Mouse (Mus musculus) liver, embryonic 13.5 days (tissue): Measurements from ENCODE around the gene Adamts1. TPM values are rescaled to one million over a fixed set of nuclear protein-coding genes. Genes with fewer than 3 reads are reported as not detected.

Source experiments
- ATAC-seq: fragments of 200-750 bp; cut with Nextera tagmentation; 2 replicates; pipeline ENCODE4 v1.8.0; 2017; ENCODE audit warnings: low read depth, mild to moderate bottlenecking, moderate number of reproducible peaks, moderate library complexity
- DNase-seq: peaks from one replicate; pipeline ENCODE4 v3.0.0; 2022
- H3K27ac ChIP-seq: fragments of 300-500 bp; sonication (generic); 2 replicates; pipeline ENCODE4 v1.5.1; 2015; ENCODE audit warnings: moderate library complexity, mild to moderate bottlenecking, inconsistent platforms
- H3K27me3 ChIP-seq: fragments of 300-500 bp; sonication (generic); 2 replicates; pipeline ENCODE4 v1.6.1; 2015; ENCODE audit warnings: mild to moderate bottlenecking, inconsistent platforms
- H3K36me3 ChIP-seq: fragments of 300-500 bp; sonication (generic); 2 replicates; pipeline ENCODE4 v1.6.1; 2015; ENCODE audit warnings: mild to moderate bottlenecking, inconsistent platforms
- H3K4me1 ChIP-seq: fragments of 300-500 bp; sonication (generic); replicated peaks from 2 replicates; pipeline ENCODE4 v1.6.1; 2015; ENCODE audit warnings: inconsistent platforms
- H3K4me2 ChIP-seq: fragments of 300-500 bp; sonication (generic); 2 replicates; pipeline ENCODE4 v1.6.1; 2015; ENCODE audit warnings: inconsistent platforms, mild to moderate bottlenecking, moderate library complexity
- H3K4me3 ChIP-seq: fragments of 300-500 bp; sonication (generic); replicated peaks from 2 replicates; pipeline ENCODE4 v1.5.1; 2015; ENCODE audit warnings: mild to moderate bottlenecking, inconsistent platforms
- H3K9ac ChIP-seq: fragments of 300-500 bp; sonication (generic); 2 replicates; pipeline ENCODE4 v1.6.1; 2015; ENCODE audit warnings: mild to moderate bottlenecking, inconsistent platforms
- H3K9me3 ChIP-seq: fragments of 300-500 bp; sonication (generic); replicated peaks from 2 replicates; pipeline ENCODE4 v1.6.1; 2016; ENCODE audit warnings: inconsistent platforms
- WGBS: fragments of 180-500 bp; shearing (Covaris S2); methylation state at CpG from one replicate; pipeline ENCODE4 v1.1.7; 2015; ENCODE audit not compliant: insufficient replicate concordance; 5-methylcytosine and 5-hydroxymethylcytosine counted together
- polyA plus RNA-seq: library from polyadenylated mRNA; unstranded; fragments of >200 nt; fragmentation: Nextera tagmentation; extraction: Ambion mirVana; gene quantifications from 2 replicates; pipeline ENCODE4 v1.2.1, GENCODE M21; 2015

Gene Adamts1
- polyA plus RNA-seq, 1 experiment from 2014 or later = 6.3 TPM

DNA sequence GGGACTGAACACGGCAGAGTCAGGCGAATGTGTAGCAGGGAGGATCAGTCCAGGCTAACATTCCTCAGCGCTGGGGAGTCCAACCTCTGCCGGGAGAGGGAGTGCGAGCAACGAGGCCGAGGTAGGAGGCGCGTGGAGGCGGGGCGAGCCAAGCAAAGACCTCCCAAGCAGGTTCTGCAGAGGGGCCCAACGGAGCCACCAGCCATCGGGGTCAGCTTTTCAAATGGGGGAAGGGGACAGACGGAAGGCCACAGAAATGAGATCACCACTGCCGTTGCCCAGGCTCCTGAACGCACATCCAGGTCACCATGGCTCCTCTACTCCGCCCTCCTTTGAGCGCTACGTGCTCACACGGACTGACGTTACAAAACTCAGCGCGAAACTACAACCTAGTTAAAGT lies 1.7 kb downstream of the Adamts1 start:
- DNase-seq (peak; percentile 22), ATAC-seq (peak; percentile 64)
- Histone ChIP-seq H3K9me3 (no peaks in the 10 kb centered on the region), H3K4me3 (peak overlapping the region; percentile 57), H3K9ac (peak overlapping the region; percentile 61; the same call in 1 of the 2 replicates), H3K36me3 (no peaks in the 10 kb centered on the region), H3K27ac (no peak overlapping the region; the same call in 1 of the 2 replicates), H3K4me2 (peak overlapping the region; percentile 66), H3K4me1 (0 out of 2 replicates have a peak, but pooled peaks cover 4% of the 10 kb centered on the region), H3K27me3 (peaks cover 44% of the 10 kb centered on the region)
- under 1% methylated on average over 23 of the region's 23 CpGs for WGBS

DNA sequence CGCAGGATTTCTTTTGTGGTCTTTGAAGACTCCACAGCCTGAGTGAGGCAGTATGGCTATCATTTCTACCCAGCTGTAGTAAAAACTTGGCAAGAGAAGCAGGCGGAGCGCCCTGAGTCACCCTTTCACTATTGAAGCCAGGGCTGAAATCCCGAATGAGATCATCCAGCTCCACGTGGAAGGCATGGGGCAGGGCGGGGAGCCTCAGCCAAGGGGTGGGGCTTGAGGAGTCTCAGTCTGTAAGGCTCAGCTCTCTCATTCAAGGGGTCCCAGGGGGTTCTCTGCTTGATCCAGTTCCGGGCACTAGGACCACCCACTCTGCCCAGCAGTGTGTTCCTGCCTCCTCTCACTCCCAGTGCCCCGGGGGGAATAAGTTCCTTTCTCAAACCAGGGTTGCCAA lies 2.2 kb downstream of the Adamts1 start:
- peaks cover 44% of the 10 kb centered on the region for H3K27me3 ChIP-seq
- 4% methylated on average over 8 of the region's 8 CpGs for whole genome bisulfite sequencing
- H3K27ac ChIP-seq = no peak overlapping the region
- peak; percentile 17 for DNase-seq
- no peaks in the 10 kb centered on the region for H3K9me3 ChIP-seq
- no peak overlapping the region for H3K9ac ChIP-seq
- ATAC-seq = peak; percentile 52
- H3K36me3 ChIP-seq = 0 out of 2 replicates have a peak, but pooled peaks cover 3% of the 10 kb centered on the region
- H3K4me2 ChIP-seq = peak overlapping the region; percentile 66
- H3K4me3 ChIP-seq = peak overlapping the region; percentile 57
- H3K4me1 ChIP-seq = 0 out of 2 replicates have a peak, but pooled peaks cover 4% of the 10 kb centered on the region

DNA sequence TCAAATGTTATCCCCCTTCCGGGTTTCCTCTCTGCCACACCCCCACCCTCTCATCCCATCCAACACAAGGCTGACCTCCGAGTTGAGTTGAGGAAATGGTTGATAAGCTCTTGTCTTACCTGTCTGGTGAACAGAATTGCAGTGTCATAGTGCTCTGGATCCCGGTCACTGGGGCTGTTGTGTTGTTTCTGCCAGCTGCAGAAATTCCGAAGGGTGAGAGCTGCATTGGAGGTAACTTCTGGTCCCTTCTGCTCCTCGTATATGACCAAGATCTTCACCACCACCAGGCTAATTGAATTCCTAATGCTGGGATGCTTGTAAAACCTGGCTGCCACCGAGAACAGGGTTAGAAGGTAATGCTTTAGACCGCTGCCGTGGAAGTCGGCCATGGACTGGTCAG lies 2.9 kb downstream of the Adamts1 start:
- Histone ChIP-seq H3K36me3 (0 out of 2 replicates have a peak, but pooled peaks cover 4% of the 10 kb centered on the region), H3K4me1 (0 out of 2 replicates have a peak, but pooled peaks cover 4% of the 10 kb centered on the region), H3K9me3 (no peaks in the 10 kb centered on the region), H3K4me2 (peak overlapping the region; percentile 29), H3K9ac (no peak overlapping the region), H3K4me3 (peak overlapping the region; percentile 18; the same call in 1 of the 2 replicates), H3K27me3 (peaks cover 39% of the 10 kb centered on the region), H3K27ac (no peak overlapping the region)
- ATAC-seq = no peak
- WGBS = 50% methylated on average over 9 of the region's 9 CpGs
- DNase-seq = no peak

DNA sequence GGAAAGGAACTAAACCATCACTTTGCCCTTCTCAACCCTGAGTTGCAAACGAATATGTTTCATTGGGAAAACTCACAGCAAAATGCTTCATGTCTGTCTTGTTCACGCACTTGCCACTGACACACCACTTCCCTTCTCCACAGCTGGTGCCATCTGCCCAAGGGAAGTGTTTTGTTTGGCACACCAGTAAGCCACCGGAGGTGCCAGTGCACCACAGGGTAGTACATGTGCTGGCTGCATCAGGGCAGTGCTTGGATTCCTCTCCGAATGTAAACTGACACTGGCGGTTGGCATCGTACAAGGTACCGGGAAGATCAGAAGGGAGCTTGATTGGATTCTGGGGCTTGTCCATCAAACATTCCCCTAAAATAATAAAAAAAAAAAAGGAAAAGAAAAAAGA lies 4.6 kb downstream of the Adamts1 start:
- 77% methylated on average over 7 of the region's 7 CpGs for WGBS
- Histone ChIP-seq H3K36me3 (0 out of 2 replicates have a peak, but pooled peaks cover 4% of the 10 kb centered on the region), H3K9ac (no peak overlapping the region), H3K4me1 (0 out of 2 replicates have a peak, but pooled peaks cover 4% of the 10 kb centered on the region), H3K4me2 (no peak overlapping the region), H3K9me3 (no peaks in the 10 kb centered on the region), H3K27me3 (peaks cover 28% of the 10 kb centered on the region), H3K4me3 (no peak overlapping the region), H3K27ac (no peak overlapping the region)
- no peak for DNase-seq
- ATAC-seq = no peak

DNA sequence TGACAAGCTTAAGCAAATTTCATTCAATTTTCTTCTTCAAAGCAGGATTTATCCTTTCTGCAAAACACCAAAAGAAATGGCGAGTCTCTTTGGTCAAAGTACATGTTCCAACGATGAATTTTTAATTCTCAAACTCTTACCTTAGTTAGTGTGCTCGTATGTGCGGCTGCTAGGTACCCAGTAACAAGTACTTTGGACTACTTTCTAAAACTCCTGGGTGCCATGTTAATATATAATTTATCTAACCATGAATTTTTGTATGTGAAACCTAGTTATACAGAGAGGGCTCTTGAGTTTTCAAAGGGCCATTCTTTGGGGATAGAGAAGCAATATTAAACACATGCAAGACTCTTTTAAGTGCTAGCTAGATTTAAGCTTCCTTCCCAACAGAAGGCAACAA lies 5.8 kb downstream of the Adamts1 start:
- Histone ChIP-seq H3K9ac (no peak overlapping the region), H3K4me1 (0 out of 2 replicates have a peak, but pooled peaks cover 1% of the 10 kb centered on the region), H3K36me3 (0 out of 2 replicates have a peak, but pooled peaks cover 4% of the 10 kb centered on the region), H3K27me3 (peaks cover 16% of the 10 kb centered on the region), H3K27ac (no peak overlapping the region), H3K9me3 (no peaks in the 10 kb centered on the region), H3K4me2 (no peak overlapping the region), H3K4me3 (no peak overlapping the region)
- WGBS = 75% methylated on average over 4 of the region's 4 CpGs
- ATAC-seq (no peak), DNase-seq (no peak)

DNA sequence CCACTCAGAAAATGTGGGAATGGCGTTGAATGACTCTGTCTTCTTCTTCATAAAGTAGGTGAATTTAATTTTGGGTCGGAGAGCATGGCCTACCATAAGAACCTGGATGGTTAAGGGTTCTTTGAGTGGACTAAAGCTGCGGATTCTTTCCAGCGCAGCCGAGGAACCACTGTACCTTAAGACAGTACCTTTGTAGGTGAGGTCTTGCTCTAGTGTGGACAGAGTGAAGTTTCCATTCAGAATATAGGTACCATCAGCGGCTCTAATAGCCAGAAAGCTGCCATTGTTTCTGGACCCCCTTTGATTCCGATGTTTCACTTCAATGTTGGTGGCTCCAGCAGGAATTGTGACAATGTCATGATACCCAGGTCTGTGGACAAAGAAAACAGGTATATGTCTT lies 7.2 kb downstream of the Adamts1 start:
- Histone ChIP-seq H3K9me3 (no peaks in the 10 kb centered on the region), H3K36me3 (0 out of 2 replicates have a peak, but pooled peaks cover 4% of the 10 kb centered on the region), H3K9ac (no peak overlapping the region), H3K27me3 (peaks cover 2% of the 10 kb centered on the region), H3K4me3 (no peak overlapping the region), H3K4me1 (no peaks in the 10 kb centered on the region), H3K27ac (no peak overlapping the region), H3K4me2 (no peak overlapping the region)
- ATAC-seq (no peak), DNase-seq (no peak)
- WGBS = 71% methylated on average over 7 of the region's 7 CpGs

DNA sequence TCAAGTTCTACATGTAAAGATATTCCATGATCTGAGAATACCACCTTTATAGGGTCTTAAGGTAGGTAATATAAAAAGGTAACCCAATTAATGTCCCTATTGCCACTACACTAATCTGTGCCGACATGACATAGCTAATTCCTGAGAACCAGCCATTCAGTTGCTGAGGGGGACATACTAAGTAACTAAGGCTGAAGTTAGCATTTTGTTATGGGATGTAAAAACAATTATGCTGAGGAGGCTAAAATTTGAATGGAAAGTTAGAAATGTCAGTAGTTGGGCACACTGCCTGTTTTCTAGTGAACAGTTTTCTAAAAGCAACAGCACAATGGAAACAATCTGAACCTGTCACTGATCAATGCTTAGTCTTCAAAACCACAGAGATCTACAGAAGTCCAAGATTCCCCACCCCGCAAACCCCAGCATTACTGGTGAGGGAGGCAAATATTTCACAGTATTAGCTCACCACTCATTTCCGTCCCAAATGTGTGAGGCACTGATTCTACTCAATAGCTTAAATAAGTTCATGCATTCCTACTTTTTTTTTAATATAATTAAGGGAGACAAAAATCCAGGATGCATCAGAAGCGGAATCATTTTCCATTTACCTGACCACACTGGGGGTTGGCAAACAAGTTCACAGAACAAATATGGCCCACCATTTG lies 9.6 kb downstream of the Adamts1 start:
- Histone ChIP-seq H3K27ac (no peak overlapping the region), H3K27me3 (no peaks in the 10 kb centered on the region), H3K36me3 (0 out of 2 replicates have a peak, but pooled peaks cover 4% of the 10 kb centered on the region), H3K9ac (no peak overlapping the region), H3K9me3 (no peaks in the 10 kb centered on the region), H3K4me2 (no peak overlapping the region), H3K4me3 (no peak overlapping the region), H3K4me1 (no peaks in the 10 kb centered on the region)
- 69% methylated on average over 4 of the region's 4 CpGs for WGBS
- ATAC-seq = no peak
- no peak for DNase-seq

DNA sequence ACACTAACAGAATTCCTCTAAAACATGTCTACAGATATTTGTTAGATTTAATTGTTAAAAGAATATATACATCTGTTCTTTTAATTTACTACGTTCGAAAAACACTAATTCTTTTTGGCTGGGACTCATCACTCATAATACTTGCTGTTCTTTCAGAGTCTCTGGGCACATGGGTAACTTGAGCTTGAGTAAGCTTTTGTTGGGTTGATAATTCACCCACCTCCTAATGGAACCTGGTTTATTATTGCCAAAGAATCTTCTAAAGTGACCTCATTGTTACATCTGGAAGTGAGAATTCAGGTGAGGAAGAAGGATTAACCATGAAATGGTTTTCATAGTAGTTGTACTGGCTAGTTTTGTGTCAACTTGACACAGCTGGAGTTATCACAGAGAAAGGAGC lies 21.8 kb downstream of the Adamts1 start:
- H3K4me1 ChIP-seq = no peaks in the 10 kb centered on the region
- no peaks in the 10 kb centered on the region for H3K27me3 ChIP-seq
- H3K4me3 ChIP-seq = no peak overlapping the region
- H3K9me3 ChIP-seq = no peaks in the 10 kb centered on the region
- H3K27ac ChIP-seq = no peak overlapping the region
- no peak overlapping the region for H3K9ac ChIP-seq
- WGBS = 64% methylated on average over 2 of the region's 2 CpGs
- no peak for DNase-seq
- no peak for ATAC-seq
- H3K4me2 ChIP-seq = no peak overlapping the region
- no peaks in the 10 kb centered on the region for H3K36me3 ChIP-seq

DNA sequence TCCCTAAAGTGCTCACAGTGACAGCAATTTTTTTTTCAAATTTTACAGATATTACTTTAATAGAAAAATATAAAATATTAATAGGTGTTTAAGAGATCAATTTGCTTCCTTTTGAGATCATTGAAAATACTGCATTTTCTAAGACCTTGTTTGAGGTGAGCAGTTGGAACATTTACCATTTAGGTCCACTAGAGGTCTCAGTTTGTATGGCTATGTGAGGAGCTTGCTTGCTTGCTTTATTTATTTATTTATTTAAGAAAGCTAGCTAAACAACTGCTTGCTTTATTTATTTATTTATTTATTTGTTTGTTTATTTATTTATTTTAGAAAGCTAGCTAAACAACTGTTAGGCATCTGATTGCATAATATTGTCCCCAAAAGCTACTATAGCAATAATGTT lies 23.1 kb downstream of the Adamts1 start:
- DNase-seq (no peak), ATAC-seq (no peak)
- H3K4me3 ChIP-seq = no peak overlapping the region
- H3K4me1 ChIP-seq = no peaks in the 10 kb centered on the region
- no peaks in the 10 kb centered on the region for H3K9me3 ChIP-seq
- no peak overlapping the region for H3K9ac ChIP-seq
- H3K4me2 ChIP-seq = no peak overlapping the region
- no peaks in the 10 kb centered on the region for H3K27me3 ChIP-seq
- no peaks in the 10 kb centered on the region for H3K36me3 ChIP-seq
- H3K27ac ChIP-seq = no peak overlapping the region

DNA sequence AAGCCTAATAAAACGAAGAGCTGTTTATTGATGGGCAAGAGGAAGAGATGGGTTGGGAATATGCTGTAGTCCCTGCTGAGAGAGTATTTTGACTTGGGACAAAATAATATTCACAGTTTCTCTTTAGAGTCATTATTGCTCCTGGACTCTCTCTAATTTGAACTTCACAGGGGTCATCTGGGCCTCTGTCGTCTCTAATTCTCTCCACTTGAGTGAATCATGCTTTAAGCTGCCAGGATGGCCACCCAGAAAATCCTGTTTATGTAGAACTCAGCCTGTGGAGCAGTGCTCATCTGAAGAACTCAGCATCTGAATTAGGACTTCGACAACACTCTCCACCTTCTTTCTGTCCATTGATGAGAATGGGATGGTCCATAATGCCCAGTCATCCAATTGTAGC lies 30.6 kb downstream of the Adamts1 start:
- H3K9me3 ChIP-seq = 0 out of 2 replicates have a peak, but pooled peaks cover 3% of the 10 kb centered on the region
- H3K9ac ChIP-seq = no peak overlapping the region
- H3K4me3 ChIP-seq = no peak overlapping the region
- no peak overlapping the region for H3K4me2 ChIP-seq
- no peaks in the 10 kb centered on the region for H3K4me1 ChIP-seq
- no peaks in the 10 kb centered on the region for H3K27me3 ChIP-seq
- H3K27ac ChIP-seq = no peak overlapping the region
- DNase-seq = no peak
- no peaks in the 10 kb centered on the region for H3K36me3 ChIP-seq
- ATAC-seq = no peak
- WGBS = 65% methylated on average over 3 of the region's 3 CpGs

DNA sequence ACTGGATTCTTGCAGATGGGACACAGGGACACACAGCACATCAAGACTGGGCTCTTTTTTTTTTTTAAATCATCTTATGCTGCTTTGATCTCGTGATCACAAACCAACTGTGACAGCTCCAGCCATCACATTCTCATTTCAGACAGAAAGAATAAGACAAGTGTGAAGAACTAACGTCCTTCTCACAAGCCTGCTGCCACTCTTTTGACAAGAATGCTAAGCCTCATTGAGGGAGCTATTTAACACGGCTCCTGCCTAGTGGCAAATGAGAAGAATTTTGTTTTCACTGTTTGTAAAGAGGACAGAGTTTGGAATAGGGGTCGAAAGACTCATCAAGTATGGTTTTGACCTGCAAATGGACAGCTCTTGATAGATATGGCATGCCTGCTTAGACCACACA lies 35.6 kb downstream of the Adamts1 start:
- H3K4me1 ChIP-seq = no peaks in the 10 kb centered on the region

DNA sequence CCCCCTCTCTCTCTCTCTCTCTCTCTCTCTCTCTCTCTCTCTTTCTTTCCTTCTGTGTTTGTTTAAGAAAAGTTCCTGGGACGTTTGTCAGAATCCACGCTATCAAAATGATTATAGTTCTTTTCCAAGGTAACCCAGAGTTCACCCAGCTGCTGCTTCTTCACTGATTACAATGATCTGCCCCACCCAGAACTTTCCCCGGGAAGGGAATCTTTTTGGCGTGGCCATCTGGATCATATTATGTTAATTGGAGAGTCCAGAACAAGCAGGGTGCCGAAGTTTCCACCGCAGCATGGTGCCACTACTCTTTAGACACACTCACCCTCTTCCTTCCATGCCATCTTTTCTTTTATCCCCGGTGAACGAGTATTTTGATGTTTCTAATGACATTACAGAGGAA lies 37.2 kb downstream of the Adamts1 start:
- DNase-seq (no peak), ATAC-seq (no peak)
- H3K4me2 ChIP-seq = no peak overlapping the region
- no peak overlapping the region for H3K9ac ChIP-seq
- WGBS = 65% methylated on average over 8 of the region's 8 CpGs
- H3K27ac ChIP-seq = no peak overlapping the region
- H3K27me3 ChIP-seq = no peaks in the 10 kb centered on the region
- H3K4me1 ChIP-seq = no peaks in the 10 kb centered on the region
- H3K9me3 ChIP-seq = no peaks in the 10 kb centered on the region
- no peak overlapping the region for H3K4me3 ChIP-seq
- H3K36me3 ChIP-seq = no peaks in the 10 kb centered on the region

More for the DNA sequence above, 35.6 kb downstream of the Adamts1 start:
- Histone ChIP-seq H3K4me2 (no peak overlapping the region), H3K4me3 (no peak overlapping the region), H3K27ac (no peak overlapping the region), H3K27me3 (no peaks in the 10 kb centered on the region), H3K36me3 (no peaks in the 10 kb centered on the region), H3K9me3 (0 out of 2 replicates have a peak, but pooled peaks cover 3% of the 10 kb centered on the region), H3K9ac (no peak overlapping the region)
- 48% methylated on average over 4 of the region's 4 CpGs for WGBS
- DNase-seq (no peak), ATAC-seq (no peak)
